Mouse (Mus musculus) neutrophil, adult 59 days (primary cell): ENCODE results near the gene Cmbl. TPM values are rescaled to one million over a fixed set of nuclear protein-coding genes. Genes with fewer than 3 reads are reported as not detected.

Source experiments
- total RNA-seq, 2 experiments: library from RNA; stranded (reverse); gene quantifications; 1 replicate in 1 of 2; 2 replicates in 1 of 2; pipeline ENCODE4 v1.2.4; 2023

Gene Cmbl
- under 1 TPM in 1 of 2 experiments, not detected in 1; 0.79 TPM for total RNA-seq

DNA sequence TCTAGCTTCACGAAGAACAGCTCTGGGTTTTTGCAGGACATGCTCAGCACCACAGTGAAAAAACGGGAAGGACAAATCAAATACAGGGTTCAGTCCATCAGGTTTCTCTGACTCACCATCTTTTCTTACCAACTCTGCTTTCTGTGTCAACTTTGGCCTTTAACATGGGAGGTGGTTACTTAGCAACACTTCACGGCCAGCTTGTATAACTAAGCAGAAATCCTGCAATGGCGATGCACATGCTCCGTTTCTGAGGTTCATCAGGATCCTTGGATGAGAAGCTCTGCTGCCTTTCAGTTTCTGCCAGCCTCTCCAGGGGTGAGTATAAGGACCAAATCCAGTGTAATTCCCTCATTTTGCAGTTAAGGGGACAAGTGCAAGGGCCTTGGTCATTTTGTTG lies at the start of gene Cmbl:
TSS of gene Cmbl (plus strand) at position 206 of the 400 bp plus-strand sequence.

DNA sequence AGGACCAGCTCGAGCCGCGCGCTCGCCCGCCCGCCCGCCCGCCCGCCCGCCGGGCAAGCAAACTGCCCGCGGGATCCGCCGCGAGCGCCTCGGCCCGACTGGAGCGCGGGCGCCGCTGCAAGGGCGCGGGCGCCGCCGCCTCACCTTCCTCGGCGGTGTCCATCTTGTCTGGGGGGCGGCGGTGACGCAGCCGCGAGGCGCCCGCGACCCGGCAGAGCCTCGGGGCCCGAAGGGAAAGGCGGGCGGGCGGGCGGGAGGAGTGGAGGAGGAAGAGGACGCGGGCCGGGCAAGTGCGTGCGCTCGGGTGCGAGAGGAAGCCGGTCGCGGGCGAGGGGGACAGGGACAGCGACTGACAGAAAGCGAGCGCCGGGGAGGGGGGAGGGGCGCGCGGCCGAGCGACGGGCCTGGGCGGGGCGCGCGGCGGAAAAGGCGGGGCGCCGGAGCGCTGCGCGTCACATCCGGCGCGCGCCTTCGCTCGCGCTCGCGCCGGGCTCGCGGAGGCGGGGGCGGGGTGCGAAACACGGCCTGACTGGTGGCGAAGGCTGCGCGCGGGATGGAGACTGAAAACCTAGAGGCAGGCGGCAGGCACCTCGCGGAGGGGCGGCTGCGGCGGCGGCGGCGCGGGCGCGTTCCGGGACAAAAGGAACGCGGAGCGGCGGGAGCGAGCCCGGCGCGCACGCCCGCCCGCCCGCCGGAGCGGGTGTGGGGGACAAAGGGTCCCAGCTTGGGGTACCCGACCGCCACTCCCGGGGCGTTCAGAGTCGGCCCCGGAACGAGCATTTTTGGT lies 34.3 kb upstream of the Cmbl start, which contains the start of gene March6:
TSS of gene March6 (minus strand) at position 395 of the 787 bp plus-strand sequence.

DNA sequence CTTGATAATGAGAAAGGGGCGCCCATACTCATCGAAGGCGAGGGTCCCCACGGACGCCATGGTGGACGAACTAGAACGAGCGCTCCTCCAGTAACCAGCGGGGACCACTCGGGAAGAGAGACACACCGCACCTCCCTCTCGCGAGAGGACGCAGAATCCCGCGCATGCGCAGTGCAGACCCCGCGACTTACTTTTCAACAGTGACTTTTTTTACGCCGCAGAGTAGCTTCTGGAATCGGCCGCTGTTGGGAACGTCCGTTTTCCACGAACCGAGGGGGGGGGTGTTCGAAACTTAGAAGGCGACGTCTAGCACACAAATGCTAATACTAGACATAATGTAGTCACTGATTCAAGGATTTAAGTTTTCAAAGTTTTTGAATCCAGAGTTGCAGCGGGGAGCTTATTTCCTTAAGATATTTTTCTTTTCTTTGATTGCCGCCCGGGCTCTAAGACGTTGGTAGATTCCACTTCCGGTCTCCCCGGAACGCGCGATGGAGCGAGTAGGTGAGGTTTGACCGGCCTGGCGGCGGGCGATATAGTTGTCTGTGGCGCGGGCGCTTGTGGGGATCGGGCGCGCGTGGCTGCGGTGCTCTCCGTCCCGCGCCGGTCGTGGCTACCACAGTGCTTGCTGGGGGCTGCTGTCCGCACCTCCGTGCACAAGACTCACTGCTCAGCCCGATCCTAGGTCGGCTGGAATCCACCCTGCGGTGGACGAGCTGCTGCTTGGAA lies 36.6 kb downstream of the Cmbl start, which contains the start of the genes Cct5 and Fam173b:
TSS of gene Cct5 (minus strand) at position 159 of the 729 bp plus-strand sequence.
TSS of gene Fam173b (plus strand) at position 207 of the 729 bp plus-strand sequence.

Other genes with a start within 250 kb of the Cmbl start
- 10 to 100 TPM; 59.3 to 66.0 TPM for gene Ankrd33b, start 197.7 kb upstream of the Cmbl start, total RNA-seq
- under 1 TPM in 1 of 2 experiments, not detected in 1; 0.38 TPM for gene Ropn1l, start 111.7 kb upstream of the Cmbl start, total RNA-seq
- 10 to 100 TPM; 45.8 to 47.5 TPM for gene March6, start 34.3 kb upstream of the Cmbl start, total RNA-seq
- 100 to 1,000 TPM; 113 to 133 TPM for gene Cct5, start 36.4 kb downstream of the Cmbl start, total RNA-seq
- 1 to 10 TPM; 3.9 to 7.6 TPM for gene Fam173b, start 36.5 kb downstream of the Cmbl start, total RNA-seq